Mouse (Mus musculus) limb, embryonic 14.5 days (tissue): Measurements from ENCODE around the gene Cul9. TPM values are rescaled to one million over a fixed set of nuclear protein-coding genes. Genes with fewer than 3 reads are reported as not detected.

Experiments
- ATAC-seq: fragments of 200-750 bp; cut with Nextera tagmentation; 2 replicates; pipeline ENCODE4 v1.8.0; 2017; ENCODE audit warnings: low read depth, moderate number of reproducible peaks, moderate TSS enrichment; ENCODE audit not compliant: low FRiP score
- DNase-seq: peaks from one replicate; pipeline ENCODE4 v3.0.0-alpha.2; 2015; ENCODE audit warnings: low spot score
- H3K27ac ChIP-seq: fragments of 300-500 bp; sonication (generic); replicated peaks from 2 replicates; pipeline ENCODE4 v1.5.1; 2014; ENCODE audit warnings: low read depth, mild to moderate bottlenecking, low read length, moderate library complexity, mixed read lengths
- H3K27me3 ChIP-seq: fragments of 300-500 bp; sonication (generic); 2 replicates; pipeline ENCODE4 v1.6.1; 2014; ENCODE audit warnings: low read length, mixed read lengths; ENCODE audit not compliant: control insufficient read depth, insufficient read depth
- H3K36me3 ChIP-seq: fragments of 300-500 bp; sonication (generic); 2 replicates; pipeline ENCODE4 v1.6.1; 2014; ENCODE audit warnings: mild to moderate bottlenecking, low read length, moderate library complexity, mixed read lengths; ENCODE audit not compliant: control insufficient read depth, insufficient read depth
- H3K4me1 ChIP-seq: fragments of 300-500 bp; sonication (generic); 2 replicates; pipeline ENCODE4 v1.6.1; 2014; ENCODE audit warnings: antibody characterized with exemption, low read length, mixed read lengths; ENCODE audit not compliant: control insufficient read depth, insufficient read depth
- H3K4me2 ChIP-seq: fragments of 300-500 bp; sonication (generic); replicated peaks from 2 replicates; pipeline ENCODE4 v1.6.1; 2014; ENCODE audit warnings: low read depth, mild to moderate bottlenecking, low read length, moderate library complexity; ENCODE audit not compliant: severe bottlenecking
- H3K4me3 ChIP-seq: fragments of 300-500 bp; sonication (generic); replicated peaks from 2 replicates; pipeline ENCODE4 v1.5.1; 2014; ENCODE audit warnings: low read length
- H3K9ac ChIP-seq: fragments of 300-500 bp; sonication (generic); 2 replicates; pipeline ENCODE4 v1.6.1; 2014; ENCODE audit warnings: mild to moderate bottlenecking, low read depth, low read length, moderate library complexity; ENCODE audit not compliant: severe bottlenecking
- H3K9me3 ChIP-seq: fragments of 300-500 bp; sonication (generic); 2 replicates; pipeline ENCODE4 v1.6.1; 2016; ENCODE audit warnings: low read length; ENCODE audit not compliant: control insufficient read depth
- POLR2A ChIP-seq: fragments of 200-500 bp; IDR thresholded peaks from 2 replicates; pipeline ENCODE4 v1.8.0; 2012; ENCODE audit warnings: inconsistent platforms, mild to moderate bottlenecking, moderate library complexity, borderline replicate concordance; ENCODE audit not compliant: insufficient read depth, insufficient read length; ENCODE audit errors: extremely low read depth
- WGBS: fragments of 180-500 bp; shearing (Covaris S2); extraction: QIAGEN DNeasy Blood & Tissue Kit; methylation state at CpG from one replicate; pipeline ENCODE4 v1.1.7; 2014; 5-methylcytosine and 5-hydroxymethylcytosine counted together
- polyA plus RNA-seq, 2 experiments: library from polyadenylated mRNA; depleted of rRNA in 1 of 2; stranded (reverse) in 1 of 2; unstranded in 1 of 2; fragments of >200 nt; fragmentation: Nextera tagmentation in 1 of 2; extraction: Ambion mirVana in 1 of 2; gene quantifications; 2 replicates each; pipeline versions ENCODE4 v1.2.1 to v1.2.3; 2012 to 2014

Cul9 gene
- polyA plus RNA-seq, 2 experiments = 6.9 to 21.1 TPM

- H3K4me1 ChIP-seq = no peaks in the 10 kb centered on the region
- no peaks in the 10 kb centered on the region for H3K9me3 ChIP-seq
- 41% methylated on average over 25 of the region's 25 CpGs for WGBS
- ATAC-seq (peak; percentile 39; the same call in 1 of the 2 replicates), DNase-seq (no peak)
- peaks cover 13% of the 10 kb centered on the region for H3K36me3 ChIP-seq
- peak overlapping the region; percentile 37 for H3K4me2 ChIP-seq
- peak overlapping the region; percentile 31; the same call in 1 of the 2 replicates for H3K9ac ChIP-seq
- no peak overlapping the region for H3K27ac ChIP-seq
- TF ChIP-seq POLR2A = no peak
- 0 out of 2 replicates have a peak, but pooled peaks cover 8% of the 10 kb centered on the region for H3K27me3 ChIP-seq
- peak overlapping the region; percentile 2; the same call in 1 of the 2 replicates for H3K4me3 ChIP-seq
Observed at GRCm38 (mm10) chr17:46520385-46520979, 25.7 kb downstream of the Cul9 start.

- Histone ChIP-seq H3K9me3 (no peaks in the 10 kb centered on the region), H3K4me3 (peak overlapping the region; percentile 2; the same call in 1 of the 2 replicates), H3K27me3 (0 out of 2 replicates have a peak, but pooled peaks cover 8% of the 10 kb centered on the region), H3K36me3 (peaks cover 8% of the 10 kb centered on the region), H3K27ac (no peak overlapping the region), H3K9ac (peak overlapping the region; percentile 31; the same call in 1 of the 2 replicates), H3K4me2 (peak overlapping the region; percentile 37), H3K4me1 (no peaks in the 10 kb centered on the region)
- no peak for TF ChIP-seq POLR2A
- DNase-seq (no peak), ATAC-seq (no peak)
- WGBS = 53% methylated on average over 10 of the region's 10 CpGs
Observed at GRCm38 (mm10) chr17:46519971-46520370, 26.2 kb downstream of the Cul9 start.

- Histone ChIP-seq H3K4me3 (no peak overlapping the region), H3K36me3 (peaks cover 6% of the 10 kb centered on the region; the same call in 1 of the 2 replicates), H3K27me3 (no peaks in the 10 kb centered on the region), H3K27ac (no peak overlapping the region), H3K9ac (no peak overlapping the region), H3K9me3 (no peaks in the 10 kb centered on the region), H3K4me1 (no peaks in the 10 kb centered on the region), H3K4me2 (no peak overlapping the region)
- no peak for TF ChIP-seq POLR2A
- ATAC-seq = no peak
- 55% methylated on average over 2 of the region's 2 CpGs for whole genome bisulfite sequencing
- DNase-seq = no peak
Observed at GRCm38 (mm10) chr17:46513329-46513728, 32.9 kb downstream of the Cul9 start.

- Histone ChIP-seq H3K4me3 (no peak overlapping the region), H3K4me1 (no peaks in the 10 kb centered on the region), H3K9ac (no peak overlapping the region), H3K27me3 (no peaks in the 10 kb centered on the region), H3K36me3 (no peaks in the 10 kb centered on the region), H3K9me3 (no peaks in the 10 kb centered on the region), H3K27ac (no peak overlapping the region), H3K4me2 (no peak overlapping the region)
- no peak for TF ChIP-seq POLR2A
- 50% methylated on average over 11 of the region's 11 CpGs for WGBS
- peak; percentile 46; the same call in 1 of the 2 replicates for ATAC-seq
- peak; percentile 23 for DNase-seq
Observed at GRCm38 (mm10) chr17:46511059-46511710, 35.0 kb downstream of the Cul9 start.

GRCm38 (mm10) chr17:46505617-46506016 lies 40.6 kb downstream of the Cul9 start:
- 87% methylated on average over 3 of the region's 3 CpGs for WGBS
- no peak overlapping the region for H3K4me2 ChIP-seq
- no peak for TF ChIP-seq POLR2A

More at GRCm38 (mm10) chr17:46505617-46506016, 40.6 kb downstream of the Cul9 start:
- no peak overlapping the region for H3K9ac ChIP-seq
- H3K27ac ChIP-seq = no peak overlapping the region
- DNase-seq = no peak
- no peaks in the 10 kb centered on the region for H3K36me3 ChIP-seq
- no peaks in the 10 kb centered on the region for H3K27me3 ChIP-seq
- H3K4me1 ChIP-seq = no peaks in the 10 kb centered on the region
- no peaks in the 10 kb centered on the region for H3K9me3 ChIP-seq
- ATAC-seq = no peak
- no peak overlapping the region for H3K4me3 ChIP-seq
